Mouse (Mus musculus) embryonic stem cell, embryonic (primary cell): ENCODE data around the gene Vmn1r235.
"Not testable (repeated sequence)": the region's sequence is repeated elsewhere in the genome, so short reads cannot be mapped to it uniquely, and the experiment has no call there.

Experiments used
- CTCF ChIA-PET, 4 experiments: fragments of 300-600 bp in 2 of 4; fragments of 350-600 bp in 2 of 4; sonication (Branson Sonifier 250); formaldehyde crosslinking; loops; one replicate each; lab custom pipeline; 2022; ENCODE audit warnings: inconsistent platforms in 2 of 4; lab: Charles Lee
- POLR2A ChIA-PET, 4 experiments: fragments of 300-600 bp in 2 of 4; fragments of 350-600 bp in 2 of 4; sonication (Branson Sonifier 250); formaldehyde crosslinking; loops; one replicate each; lab custom pipeline; 2022; ENCODE audit warnings: antibody characterized with exemption in 4 of 4, inconsistent platforms in 1 of 4; lab: Charles Lee

The Vmn1r235 gene

GRCm38 (mm10) chr17:21256111-21256510 lies at the start of gene Vmn1r235:
Gene Vmn1r235 (plus strand): TSS chr17:21256411.
- CTCF ChIA-PET = no interaction called here
- POLR2A ChIA-PET = no interaction called here

- CTCF ChIA-PET, POLR2A ChIA-PET: not testable (repeated sequence)
Measured at GRCm38 (mm10) chr17:21211081-21211480, 45.1 kb upstream of the Vmn1r235 start.

- CTCF ChIA-PET = no interaction called here
Measured at GRCm38 (mm10) chr17:21225787-21226186, 30.4 kb upstream of the Vmn1r235 start, which contains the start of gene Vmn1r234. Gene Vmn1r234 (plus strand): TSS chr17:21226087.

GRCm38 (mm10) chr17:21231654-21232053 lies 24.6 kb upstream of the Vmn1r235 start:
- CTCF ChIA-PET = interaction anchor here (0.5 to 1.9 kb wide), 23 partner anchors 32 to 771 kb away, joined by 3 to 17 read pairs (median 4); partner anchors contain the start of genes Zfp54 (in 4 of the 4), Zfp52 (in 2 of the 4), Zfp677 (in 2 of the 4) and Zfp51 (in 1 of the 4)
- POLR2A ChIA-PET = interaction anchor here in 1 of 4 experiments (0.6 kb wide), 1 partner anchor 502 kb away, joined by 3 read pairs; no protein-coding TSS in a partner anchor

More at GRCm38 (mm10) chr17:21225787-21226186, 30.4 kb upstream of the Vmn1r235 start, which contains the start of gene Vmn1r234:
- POLR2A ChIA-PET = no interaction called here

- POLR2A ChIA-PET = interaction anchor here in 1 of 4 experiments (1.6 kb wide), 1 partner anchor 151 kb away, joined by 5 read pairs; the partner anchor contains the start of gene Zfp54
- CTCF ChIA-PET = interaction anchor here (0.6 to 2.6 kb wide), 10 partner anchors 40 to 546 kb away, joined by 3 to 12 read pairs (median 4); partner anchors contain the start of genes Zfp54 (in 4 of the 4) and Zfp677 (in 1 of the 4)
Measured at GRCm38 (mm10) chr17:21272103-21272502, 15.9 kb downstream of the Vmn1r235 start.

GRCm38 (mm10) chr17:21282642-21283041 lies 26.4 kb downstream of the Vmn1r235 start, which contains the start of gene Vmn1r236:
Gene Vmn1r236 (plus strand): TSS chr17:21282942.
- CTCF ChIA-PET = interaction anchor here in 1 of 4 experiments (0.7 kb wide), 1 partner anchor 252 kb away, joined by 4 read pairs; no protein-coding TSS in a partner anchor
- POLR2A ChIA-PET = no interaction called here

- CTCF ChIA-PET = no interaction called here
- POLR2A ChIA-PET = no interaction called here
Measured at GRCm38 (mm10) chr17:21284395-21284794, 28.2 kb downstream of the Vmn1r235 start.

- POLR2A ChIA-PET = no interaction called here
- CTCF ChIA-PET = no interaction called here
Measured at GRCm38 (mm10) chr17:21289695-21290094, 33.5 kb downstream of the Vmn1r235 start.

GRCm38 (mm10) chr17:21311565-21311964 lies 55.4 kb downstream of the Vmn1r235 start, which contains the start of gene Vmn1r237:
Gene Vmn1r237 (plus strand): TSS chr17:21311865.
- POLR2A ChIA-PET = no interaction called here
- CTCF ChIA-PET = no interaction called here
